Mouse (Mus musculus) myocyte (in vitro differentiated cells): ENCODE data around the gene Rapgef4.

Source experiments
- MAX ChIP-seq: IDR thresholded peaks from one replicate; pipeline ENCODE4 v1.6.1; 2011; ENCODE audit warnings: low read depth, mild to moderate bottlenecking, control low read depth
- POLR2A ChIP-seq: IDR thresholded peaks from one replicate; pipeline ENCODE4 v1.6.1; 2011; ENCODE audit warnings: low read depth, mild to moderate bottlenecking, control low read depth, moderate library complexity; ENCODE audit not compliant: insufficient read length
- TCF12 ChIP-seq: IDR thresholded peaks from one replicate; pipeline ENCODE4 v1.6.1; 2011; ENCODE audit warnings: mild to moderate bottlenecking, control low read depth; ENCODE audit not compliant: poor library complexity, insufficient read depth, severe bottlenecking
- USF1 ChIP-seq: IDR thresholded peaks from one replicate; pipeline ENCODE4 v1.6.1; 2011; ENCODE audit warnings: low read depth, mild to moderate bottlenecking, control low read depth, moderate library complexity

DNA sequence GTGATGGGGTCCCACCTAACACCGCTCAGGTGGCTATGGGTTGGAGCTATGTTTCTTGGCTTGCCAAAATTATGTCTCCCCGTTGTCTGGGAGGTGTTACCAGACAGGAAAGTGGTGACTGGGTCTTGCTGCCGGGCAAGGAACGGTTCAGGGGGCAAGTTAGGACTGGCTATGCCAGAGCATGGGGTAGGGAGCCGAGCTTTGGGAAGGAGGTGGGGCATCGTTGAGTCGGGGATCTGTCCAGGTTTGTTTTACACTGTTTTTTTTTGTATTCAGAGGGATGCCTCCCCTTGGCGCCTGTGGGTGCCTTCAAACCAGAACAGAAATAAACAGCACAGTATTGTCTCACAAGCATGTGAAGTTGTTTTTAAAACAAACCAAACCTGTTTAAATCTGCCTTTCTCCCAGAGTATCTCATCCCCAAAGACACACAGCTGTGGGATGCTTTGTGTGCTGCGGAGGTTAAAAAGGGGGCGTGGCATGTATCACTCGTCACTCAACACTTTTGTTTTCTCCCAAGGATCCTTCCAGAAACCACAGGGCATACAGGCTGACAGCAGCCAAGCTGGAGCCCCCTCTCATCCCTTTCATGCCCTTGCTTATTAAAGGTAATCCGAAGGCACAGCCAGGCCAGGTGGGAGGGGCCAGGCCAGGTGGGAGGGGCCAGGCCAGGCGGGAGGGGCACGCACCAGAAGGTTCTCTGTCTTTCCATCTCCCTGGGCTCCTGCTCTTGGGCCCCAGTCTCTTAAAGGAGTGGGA lies 260.9 kb downstream of the Rapgef4 start:
- TF ChIP-seq POLR2A, result no peak
- TF ChIP-seq MAX, result no peak
- no peak for TF ChIP-seq TCF12
- TF ChIP-seq USF1, result no peak
